Mouse (Mus musculus) large intestine, adult 2 months (tissue): Measurements from ENCODE around the gene P4ha1. TPM values are rescaled to one million over a fixed set of nuclear protein-coding genes. Genes with fewer than 3 reads are reported as not detected.

Source experiments
- DNase-seq: peaks from one replicate; pipeline ENCODE4 v3.0.0-alpha.2; 2012; ENCODE audit warnings: low read depth, low spot score
- WGBS: fragments of 180-500 bp; shearing (Covaris S2); methylation state at CpG from one replicate; pipeline ENCODE4 v1.1.7; 2018; 5-methylcytosine and 5-hydroxymethylcytosine counted together
- polyA plus RNA-seq: library from polyadenylated mRNA; depleted of rRNA; stranded (reverse); fragments of >200 nt; gene quantifications from 2 replicates; pipeline ENCODE4 v1.2.3, GENCODE M21; 2012

P4ha1 gene
- polyA plus RNA-seq, 1 experiment = 4.9 TPM

DNA sequence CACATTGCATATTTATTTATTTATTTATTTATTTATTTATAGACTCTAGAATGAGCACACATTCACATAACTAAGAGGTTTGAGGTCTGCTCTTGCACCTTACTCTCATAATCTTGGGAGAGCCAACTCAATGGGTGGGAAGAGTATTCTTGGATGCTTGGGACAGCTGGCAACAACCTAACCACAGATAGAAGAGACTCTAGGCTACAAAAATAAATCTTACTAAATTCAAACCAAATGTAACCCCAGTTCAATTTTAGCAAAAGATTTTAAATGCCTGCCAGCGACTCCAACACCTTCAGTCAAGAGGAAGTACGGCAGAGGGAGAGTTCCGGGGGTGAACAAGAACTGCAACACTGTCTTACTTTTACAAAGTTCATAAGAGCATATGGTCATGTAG is 2.0 kb upstream of the P4ha1 start:
- 86% methylated on average over 3 of the region's 3 CpGs for WGBS
- no peak for DNase-seq

DNA sequence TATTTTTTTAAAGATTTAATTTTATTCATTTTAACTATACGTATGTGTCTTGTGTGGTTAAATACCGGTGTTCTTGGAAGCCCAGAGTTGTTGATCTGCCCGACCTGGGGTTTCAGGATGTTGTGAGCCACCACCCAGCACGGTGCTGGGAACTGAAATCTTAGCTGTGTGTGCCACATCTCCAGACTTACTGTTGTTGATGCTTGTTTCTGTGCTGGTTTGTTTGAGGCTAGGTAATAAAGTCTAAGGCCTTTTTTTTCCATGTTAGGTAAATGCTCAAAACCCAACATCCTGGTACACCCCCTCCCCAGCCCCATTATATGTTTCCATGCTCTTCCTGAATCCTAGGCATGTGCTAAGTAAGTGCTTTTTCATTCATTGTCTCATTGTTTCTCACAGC is 825 bp upstream of the P4ha1 start:
- WGBS = 80% methylated on average over 4 of the region's 4 CpGs
- DNase-seq = no peak

DNA sequence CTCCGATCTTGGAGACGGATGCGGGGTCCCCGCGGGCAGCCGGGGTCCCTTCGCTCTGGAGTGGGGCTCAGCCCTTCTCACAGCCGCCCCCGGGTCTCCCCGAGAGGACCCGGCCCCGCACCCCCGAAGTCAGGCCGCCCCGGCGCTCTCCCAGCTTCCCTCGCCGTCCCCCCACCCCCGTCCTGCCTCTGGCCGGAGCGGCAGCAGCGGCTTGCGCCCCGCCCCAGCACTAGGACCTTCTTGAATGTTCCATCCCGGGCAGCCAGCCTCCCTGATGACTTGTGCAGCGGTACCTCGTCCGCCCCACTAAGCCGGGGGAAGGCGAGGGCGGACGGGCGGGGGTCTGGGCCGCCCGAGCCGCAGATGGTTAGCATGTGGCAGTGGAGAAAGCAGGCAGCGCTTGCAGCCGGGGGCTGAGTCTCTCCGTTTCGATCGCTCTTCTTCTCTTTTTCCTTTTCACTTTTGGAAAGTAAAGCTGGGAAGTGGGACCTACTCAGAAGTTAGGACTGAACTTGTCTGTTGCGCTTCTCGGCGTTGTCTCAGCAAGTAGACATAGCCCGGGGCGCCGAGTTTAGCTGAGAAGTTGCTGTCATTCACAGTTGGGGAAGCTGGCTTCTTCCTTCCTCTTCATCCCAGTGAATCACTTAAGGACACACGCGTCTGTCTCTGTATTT is 529 bp downstream of the P4ha1 start:
- no peak for DNase-seq
- WGBS = 1% methylated on average over 49 of the region's 49 CpGs

DNA sequence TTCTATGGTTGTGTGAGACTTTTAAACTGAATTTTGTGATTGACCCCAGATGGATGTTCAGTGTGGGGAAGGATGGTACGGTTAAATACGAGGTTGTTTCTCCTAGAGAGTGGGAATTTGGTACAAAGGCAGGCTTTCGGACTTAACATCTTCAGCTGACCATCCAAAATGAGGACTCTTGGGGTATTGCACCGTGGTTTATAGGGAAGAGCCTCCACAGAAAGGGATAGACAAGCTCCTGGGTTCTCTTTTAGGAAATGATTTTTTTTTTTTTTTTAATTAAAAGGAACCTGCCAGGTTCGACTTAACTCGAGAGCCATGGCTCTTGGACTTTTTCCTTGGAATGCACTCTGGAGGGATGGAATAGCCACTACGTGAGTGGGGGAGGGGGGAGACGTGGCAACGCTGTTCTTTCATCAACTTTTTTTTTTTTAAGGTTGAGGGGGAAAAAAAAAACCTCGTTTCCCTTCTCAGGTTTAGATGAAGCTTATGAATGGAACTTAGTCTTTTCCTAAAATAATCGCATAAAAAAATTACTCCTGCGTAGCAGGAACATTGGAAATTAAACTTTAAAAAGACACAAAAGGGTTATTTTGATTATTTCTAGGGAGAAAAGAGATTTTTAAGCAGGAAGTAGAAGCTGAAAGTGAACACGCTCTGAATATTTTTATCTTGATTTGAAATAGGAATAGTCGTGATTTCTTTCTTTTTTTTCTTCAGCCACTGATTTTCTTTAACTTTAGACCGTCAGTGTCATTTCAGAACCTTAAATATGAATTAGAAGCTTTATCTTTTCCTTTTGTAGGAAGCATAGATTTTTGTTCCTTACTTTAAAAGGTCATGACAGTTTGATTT is 1.4 kb downstream of the P4ha1 start:
- WGBS = 30% methylated on average over 15 of the region's 15 CpGs
- DNase-seq = no peak

DNA sequence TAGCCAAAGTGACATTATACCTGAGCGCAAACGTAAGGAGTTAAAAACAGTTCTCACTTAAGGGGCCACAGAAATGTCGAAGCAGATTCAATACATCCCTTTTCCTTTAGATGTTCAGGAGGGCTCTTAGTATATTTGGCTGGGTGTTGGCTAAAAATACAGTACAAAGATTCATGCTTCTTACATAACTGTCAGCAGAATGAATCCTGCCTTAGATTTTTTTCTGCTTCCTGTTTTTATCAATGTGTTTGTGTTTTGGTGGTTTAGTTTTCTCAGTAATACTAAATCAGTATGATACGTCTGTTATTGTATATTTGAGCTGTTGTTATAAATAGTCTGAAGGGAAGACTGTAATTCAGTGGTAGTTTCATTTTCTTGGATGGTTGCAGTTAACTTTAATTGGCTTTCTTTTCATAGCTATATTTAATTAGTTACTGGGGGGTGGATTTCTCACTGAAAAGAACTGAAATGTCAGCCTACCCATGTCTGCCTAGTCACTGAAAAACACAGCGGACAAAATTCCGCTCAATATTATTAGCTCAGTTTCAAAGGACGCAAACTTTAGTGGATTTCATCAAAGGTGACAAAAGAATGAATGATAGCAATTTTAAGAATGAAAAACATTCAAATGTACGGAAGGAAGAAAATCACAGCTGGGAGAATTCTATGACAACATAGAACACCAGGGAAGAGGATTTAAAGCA is 3.7 kb downstream of the P4ha1 start:
- WGBS = 79% methylated on average over 8 of the region's 8 CpGs

DNA sequence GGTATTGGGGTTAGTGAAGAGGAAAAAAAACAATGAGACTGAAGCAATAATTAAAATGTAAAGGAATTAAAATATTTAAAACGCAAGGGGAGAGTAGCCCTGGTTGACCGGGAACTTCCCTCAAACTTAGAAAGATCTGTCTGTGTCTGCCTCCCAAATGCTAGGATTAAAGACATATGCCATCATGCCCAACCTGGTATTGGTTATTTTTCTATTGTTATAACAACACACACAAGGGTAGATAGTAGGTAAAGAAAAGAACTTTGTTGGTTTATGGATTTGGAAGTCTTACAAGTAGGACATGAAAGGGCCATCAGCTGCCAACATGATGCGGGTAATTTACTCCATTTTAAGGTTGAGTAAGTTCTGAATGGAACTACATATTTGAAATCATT is 4.2 kb downstream of the P4ha1 start:
- no peak for DNase-seq
- 90% methylated on average over 3 of the region's 3 CpGs for WGBS

More for the DNA sequence above, 3.7 kb downstream of the P4ha1 start:
- no peak for DNase-seq

DNA sequence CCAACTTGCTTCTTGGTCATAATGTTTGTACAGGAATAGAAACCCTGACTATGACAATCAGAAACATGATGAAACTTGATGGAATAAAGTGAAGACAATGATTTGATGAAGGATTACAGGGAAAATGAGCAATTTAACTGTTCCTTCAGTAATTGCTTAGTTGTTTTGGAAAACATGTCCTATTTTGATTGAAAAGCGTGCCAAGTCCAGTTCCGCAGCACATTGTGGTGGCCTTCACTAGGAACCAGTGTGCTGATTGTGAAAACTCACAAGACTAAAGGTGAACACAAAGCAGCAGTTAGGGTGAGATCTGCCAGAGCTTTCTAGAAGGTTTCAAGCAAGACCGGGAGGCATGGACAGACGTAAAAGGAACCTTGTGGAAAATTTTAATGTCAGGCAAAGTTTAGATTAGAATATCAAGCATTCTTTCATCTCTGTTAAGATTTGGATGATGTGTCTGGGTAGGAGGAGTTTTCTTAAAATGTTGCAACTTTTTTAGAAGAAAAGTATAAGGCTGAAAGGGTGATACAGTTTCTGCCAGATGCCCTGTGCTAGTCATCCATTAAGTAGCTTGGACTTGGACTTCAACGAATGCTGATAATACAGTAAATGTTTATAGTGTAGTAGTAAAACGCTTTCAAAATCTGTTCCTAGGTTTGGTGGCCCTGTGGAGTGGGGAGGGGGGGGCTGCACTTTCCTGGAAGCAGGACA is 8.6 kb downstream of the P4ha1 start:
- DNase-seq = no peak
- WGBS = 67% methylated on average over 6 of the region's 6 CpGs

DNA sequence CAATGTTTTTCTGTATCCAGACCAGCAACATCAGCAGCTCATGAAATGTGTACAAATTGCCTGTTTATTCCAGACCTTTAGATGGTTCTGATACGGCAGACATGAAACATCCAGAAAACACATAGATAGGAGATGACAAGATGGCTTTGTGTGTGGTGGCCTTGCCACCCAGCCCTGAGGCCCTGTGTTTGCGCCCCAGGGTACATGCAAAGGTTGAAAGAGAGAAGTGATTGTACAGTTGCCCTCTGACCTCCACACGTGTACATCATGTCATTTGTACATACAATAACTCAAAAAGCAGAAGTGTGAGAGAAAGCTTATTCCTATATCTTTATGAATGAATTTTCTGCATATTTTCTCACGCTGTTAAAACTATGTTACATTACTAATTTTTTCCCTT is 10.3 kb downstream of the P4ha1 start:
- no peak for DNase-seq
- WGBS = 81% methylated on average over 4 of the region's 4 CpGs

DNA sequence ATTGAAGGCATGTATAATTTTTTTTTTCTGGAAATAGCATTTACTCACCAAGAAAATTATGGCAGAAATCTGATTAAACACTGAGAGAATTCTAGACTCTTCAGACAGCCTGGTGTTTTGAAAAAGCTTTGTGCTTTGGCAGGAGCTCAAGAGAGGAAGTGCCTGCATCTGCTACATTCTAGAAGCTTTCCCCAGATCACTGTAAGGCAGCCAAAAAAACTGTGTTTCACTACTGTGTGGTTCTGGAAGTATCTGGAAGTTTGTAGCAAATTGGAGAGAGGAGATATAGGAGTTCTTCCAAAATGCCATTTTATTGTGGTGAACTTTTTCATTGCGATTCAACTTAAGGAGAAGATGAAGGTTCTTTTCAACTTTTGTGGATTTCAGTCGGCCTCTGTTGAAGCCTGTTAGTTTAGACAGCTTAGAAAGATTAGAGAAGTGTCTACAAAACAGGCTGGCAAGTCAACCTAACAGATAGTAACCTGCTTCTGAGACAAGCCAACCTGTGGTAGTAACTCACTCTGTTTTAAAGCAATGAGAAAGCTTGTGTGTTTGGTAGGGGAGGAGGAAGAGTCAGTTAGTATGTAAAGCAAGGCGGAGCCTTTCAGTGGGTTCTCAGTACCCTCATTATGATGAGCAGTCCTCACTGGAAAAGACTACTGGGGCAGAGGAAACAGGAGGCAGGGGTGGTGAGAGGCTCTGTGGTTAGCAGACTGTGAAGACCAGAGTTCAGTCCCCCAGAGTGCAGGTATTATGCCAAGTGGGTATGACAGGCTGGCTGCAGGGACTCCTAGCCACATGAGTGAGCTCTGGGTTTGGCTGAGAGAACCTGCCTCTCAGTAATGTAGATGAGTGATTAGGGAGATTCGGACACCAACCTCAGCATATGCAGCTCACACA is 12.1 kb downstream of the P4ha1 start:
- 60% methylated on average over 4 of the region's 4 CpGs for WGBS
- DNase-seq = no peak

DNA sequence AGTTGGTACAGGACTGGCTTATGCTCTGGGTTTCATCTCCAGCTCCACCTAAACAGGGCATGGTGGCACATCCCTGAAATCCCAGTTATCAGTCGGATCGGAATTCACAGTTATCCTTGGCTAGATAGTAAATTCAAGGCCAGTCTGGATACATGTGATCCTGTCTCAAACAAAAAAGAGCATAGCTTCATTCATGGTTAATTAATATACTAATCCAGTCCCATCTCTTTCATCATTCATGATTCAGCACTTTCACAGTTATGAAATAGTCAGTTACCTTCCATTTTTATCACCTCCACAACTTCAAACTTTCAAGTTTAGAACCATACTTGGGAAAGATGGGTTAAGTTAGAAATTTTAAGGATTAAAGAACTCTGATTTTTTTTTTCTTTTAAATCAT is 13.0 kb downstream of the P4ha1 start:
- WGBS = 89% methylated on average over 2 of the region's 2 CpGs
- no peak for DNase-seq

DNA sequence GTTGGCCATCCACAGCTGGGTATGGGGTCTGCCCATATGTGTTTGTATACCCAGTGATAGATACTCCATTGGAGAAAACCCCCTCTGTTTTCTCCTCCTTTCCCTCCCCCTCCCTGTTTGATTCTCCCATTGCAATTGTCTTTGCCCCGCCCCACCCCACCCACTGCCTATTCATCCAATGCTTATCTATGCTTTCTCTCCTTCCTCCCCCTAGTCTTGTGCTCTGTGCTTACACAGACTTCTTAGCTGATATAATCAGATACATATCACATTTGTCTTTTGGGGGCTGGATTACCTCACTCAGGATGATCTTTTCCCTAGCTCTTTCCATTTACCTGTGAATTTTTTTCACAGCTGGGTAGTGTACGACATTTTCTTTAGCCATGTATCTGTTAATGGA is 23.5 kb downstream of the P4ha1 start:
- WGBS = 93% methylated on average over 2 of the region's 2 CpGs
- DNase-seq = no peak

DNA sequence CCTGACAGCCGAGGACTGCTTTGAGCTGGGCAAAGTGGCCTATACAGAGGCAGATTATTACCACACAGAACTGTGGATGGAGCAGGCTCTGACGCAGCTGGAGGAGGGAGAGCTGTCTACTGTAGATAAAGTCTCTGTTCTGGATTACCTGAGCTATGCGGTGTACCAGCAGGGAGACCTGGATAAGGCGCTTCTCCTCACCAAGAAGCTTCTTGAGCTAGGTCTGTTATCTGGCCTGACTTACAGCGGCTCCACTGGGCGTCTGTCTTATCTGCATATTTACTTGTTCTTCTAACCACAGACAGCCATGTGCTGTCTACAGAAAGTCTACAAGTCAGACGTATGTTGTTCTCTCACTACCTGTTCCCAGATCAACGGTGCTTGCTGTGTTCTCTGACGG is 25.1 kb downstream of the P4ha1 start:
- 93% methylated on average over 9 of the region's 9 CpGs for WGBS
- DNase-seq = no peak

DNA sequence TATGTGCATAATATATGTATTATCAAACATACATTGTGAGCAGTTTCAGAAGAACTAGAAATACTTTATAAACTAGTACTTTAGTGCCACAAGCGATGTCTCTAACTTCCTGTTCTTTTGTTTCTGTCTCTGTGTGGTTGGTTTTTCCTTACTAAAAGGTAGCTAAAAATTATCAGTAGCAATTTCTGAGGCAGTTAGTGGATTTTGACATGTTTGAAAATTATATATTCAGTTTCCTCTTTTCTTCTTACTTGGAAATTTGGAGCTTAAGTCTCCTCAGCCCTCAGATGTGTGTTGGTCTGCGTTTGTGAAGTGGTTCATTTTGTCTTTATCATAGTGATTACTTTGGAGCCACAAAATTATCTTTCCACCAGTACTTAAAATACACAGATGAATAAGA is 26.4 kb downstream of the P4ha1 start:
- DNase-seq = no peak
- 93% methylated on average over 2 of the region's 2 CpGs for WGBS

DNA sequence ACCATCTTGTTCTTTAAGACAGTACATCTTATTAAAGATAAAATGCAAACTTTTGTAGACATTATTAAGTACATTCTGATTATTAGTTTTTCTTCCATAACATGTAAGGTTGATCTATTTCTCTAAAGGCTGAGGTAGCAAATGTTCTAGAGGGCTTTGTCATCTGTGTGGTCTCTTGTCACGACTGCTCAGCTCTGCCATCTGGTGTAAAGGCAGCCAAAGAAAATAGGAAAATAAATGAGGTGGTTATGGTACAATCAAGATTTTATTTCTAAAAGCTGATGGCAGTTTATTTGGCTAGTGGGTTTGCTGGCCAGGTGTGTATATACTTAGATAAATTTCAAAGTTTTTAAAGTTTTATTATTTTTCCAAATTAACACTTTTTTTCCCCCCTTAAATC is 30.0 kb downstream of the P4ha1 start:
- DNase-seq = no peak
- 41% methylated on average over 1 of the region's 1 CpGs for WGBS

DNA sequence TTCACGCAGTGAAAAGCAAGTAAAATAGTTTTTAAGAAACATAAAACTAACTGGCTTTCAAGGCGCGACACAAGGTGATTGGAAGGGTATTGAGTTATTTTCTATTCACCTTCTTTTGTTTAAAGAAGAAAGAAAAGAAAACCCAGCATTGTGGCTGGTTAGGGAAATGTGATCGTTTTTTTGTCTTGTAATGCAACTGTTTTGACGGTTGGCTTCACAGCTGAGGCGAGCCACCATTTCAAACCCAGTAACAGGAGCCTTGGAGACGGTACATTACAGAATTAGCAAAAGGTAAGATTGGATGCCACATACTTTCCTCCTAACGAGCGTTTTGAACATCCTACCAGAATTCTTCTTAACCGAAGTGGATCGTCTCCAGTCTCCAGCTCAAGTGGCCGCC is 31.0 kb downstream of the P4ha1 start:
- DNase-seq = no peak
- WGBS = 95% methylated on average over 12 of the region's 12 CpGs

DNA sequence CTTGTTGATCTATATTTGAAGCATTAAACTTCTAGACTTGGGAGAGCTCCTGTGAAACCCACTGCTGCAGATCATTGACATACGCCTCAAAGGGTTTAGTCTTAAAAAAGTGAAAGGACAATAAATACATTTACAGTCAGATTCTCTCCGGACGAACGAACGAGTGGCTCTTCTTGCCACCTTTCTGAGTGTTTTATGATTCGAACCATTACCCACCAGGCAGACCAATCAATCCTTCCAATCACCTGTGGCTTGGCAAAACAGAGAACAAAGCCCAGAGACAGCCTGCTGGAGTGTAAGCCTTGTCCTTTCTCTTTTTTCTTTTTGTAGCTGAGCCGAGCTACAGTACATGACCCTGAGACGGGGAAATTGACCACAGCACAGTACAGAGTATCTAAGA is 31.9 kb downstream of the P4ha1 start:
- no peak for DNase-seq
- WGBS = 81% methylated on average over 8 of the region's 8 CpGs

DNA sequence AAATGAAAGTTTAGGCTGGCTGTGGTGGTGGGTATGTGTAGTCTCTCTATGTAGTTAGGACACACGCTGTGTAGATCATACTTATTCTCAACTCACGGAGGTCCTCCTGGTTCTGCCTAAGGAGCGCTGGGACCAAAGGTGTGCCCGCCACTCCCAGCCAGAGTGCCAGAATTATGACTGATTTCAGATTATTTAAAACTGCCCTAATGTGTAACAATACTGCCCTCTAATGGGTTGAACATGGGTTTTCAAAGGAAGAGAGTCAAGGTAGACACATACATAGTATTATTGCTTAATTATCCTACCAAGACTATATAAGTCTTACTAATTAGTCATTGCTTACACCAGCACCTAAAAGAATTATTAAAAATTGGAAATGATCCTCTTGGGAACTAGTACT is 35.6 kb downstream of the P4ha1 start:
- no peak for DNase-seq
- WGBS = 71% methylated on average over 4 of the region's 4 CpGs

DNA sequence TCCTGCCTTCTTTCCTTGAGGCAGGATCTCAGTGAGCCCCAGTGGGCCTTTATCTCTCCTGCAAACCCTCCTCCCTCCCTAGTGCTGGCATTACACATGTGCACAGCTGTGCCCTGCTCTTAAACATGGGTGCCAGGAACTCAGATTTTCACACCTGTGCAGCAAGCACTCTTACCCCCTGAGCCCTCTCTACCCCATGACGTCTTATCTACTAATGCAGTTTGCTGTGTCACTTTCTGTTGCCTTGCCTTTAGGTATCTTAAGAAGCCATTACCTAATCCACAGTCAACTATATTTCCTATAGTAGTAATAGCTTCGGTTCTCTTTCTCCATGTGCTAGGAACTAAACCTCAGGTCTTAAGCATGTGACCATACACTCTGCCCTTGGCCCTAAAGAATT is 40.1 kb downstream of the P4ha1 start:
- WGBS = 90% methylated on average over 2 of the region's 2 CpGs
- DNase-seq = no peak

DNA sequence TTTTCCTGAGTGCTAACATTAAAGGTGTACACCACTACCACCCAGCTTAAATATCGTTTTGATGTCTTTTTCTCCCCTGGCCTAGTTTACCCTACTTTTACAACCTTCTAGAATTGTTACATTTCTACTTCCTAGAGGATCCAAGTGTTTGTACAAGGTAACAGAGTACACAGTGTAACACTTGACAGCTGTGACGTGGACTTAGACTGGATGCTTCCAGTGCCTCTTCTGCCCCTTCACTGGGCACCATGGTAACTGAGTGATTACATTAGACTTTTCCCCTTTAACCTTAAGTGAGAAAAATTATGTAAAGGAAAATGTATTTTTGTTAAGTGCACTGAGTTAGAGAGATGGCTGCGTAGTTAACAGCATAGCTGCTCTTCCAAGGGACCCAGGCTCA is 41.5 kb downstream of the P4ha1 start:
- no peak for DNase-seq

More for the DNA sequence above, 41.5 kb downstream of the P4ha1 start:
- 48% methylated on average over 3 of the region's 3 CpGs for WGBS
